Comparison of ENCODE assay signal across 7 mouse cellular contexts in the genomic region with DNA sequence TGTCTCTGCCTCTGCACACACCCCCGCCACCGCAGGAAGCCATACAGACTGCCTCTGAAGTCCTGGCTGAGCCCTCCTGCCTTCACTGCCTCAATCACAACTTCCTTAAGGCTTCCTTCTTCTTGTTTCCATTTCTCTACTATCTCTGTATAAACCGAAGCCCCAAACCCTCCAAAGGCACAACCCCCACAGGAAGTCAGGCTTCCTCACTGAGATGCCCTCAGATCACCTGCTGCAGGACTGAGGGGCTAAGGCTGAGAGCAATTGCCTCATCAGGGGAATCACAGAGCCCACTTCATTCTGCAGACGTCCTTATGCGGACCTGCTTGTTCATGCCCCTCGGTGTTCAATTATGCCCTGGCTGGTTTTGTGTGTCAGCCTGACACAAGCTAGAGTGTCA. TPM values are rescaled to one million over a fixed set of nuclear protein-coding genes. Genes with fewer than 3 reads are reported as not detected.
A peak's percentile ranks its signal among the peaks of the same experiment; 100 is the strongest.
DNase-seq lines count a peak whose midpoint lies in the region; ATAC-seq and TF ChIP-seq lines count a peak whose summit lies in the region.

No protein-coding gene starts in this region.

- DNase-seq in thymus, adult 2 months: peak; percentile 26
- DNase-seq in thymus, postnatal 10 days (ENCODE audit: low spot score in 2 of 2): no peak
- no peak for DNase-seq in spleen, adult 12 weeks (ENCODE audit: low spot score)
- DNase-seq in embryo, embryonic 10 days (ENCODE audit: low spot score): no peak
- DNase-seq in gastrocnemius, postnatal 10 days: no peak

- WGBS in thymus, adult 2 months: 23% methylated on average over 6 of the region's 6 CpGs
- WGBS in forebrain, embryonic 15.5 days: 91% methylated on average over 6 of the region's 6 CpGs
- 34% methylated on average over 6 of the region's 6 CpGs for WGBS in liver, embryonic 16.5 days (ENCODE audit: insufficient replicate concordance)

- H3K36me3 ChIP-seq in thymus, adult 2 months (ENCODE audit: control insufficient read depth, insufficient read depth, low read length): peaks cover 17% of the 10 kb centered on the region; the same call in 1 of the 2 replicates
- H3K36me3 ChIP-seq in forebrain, embryonic 15.5 days: peaks cover 37% of the 10 kb centered on the region
- H3K36me3 ChIP-seq in liver, embryonic 16.5 days (ENCODE audit: control insufficient read depth, insufficient read depth): no peaks in the 10 kb centered on the region; the same call in 1 of the 2 replicates

- no peak for TF ChIP-seq POLR2A in thymus, adult 2 months (IDR thresholded peaks at IDR 0.05; ENCODE audit: control insufficient read depth, extremely low read depth, insufficient read depth, low read length, poor library complexity)

- 0 out of 2 replicates have a peak overlapping the region, but pooled peaks have one; percentile 91 for H3K9ac ChIP-seq in forebrain, embryonic 15.5 days (replicated peaks)
- H3K9ac ChIP-seq in liver, embryonic 16.5 days (ENCODE audit: low read depth, low read length): no peak overlapping the region

- no peaks in the 10 kb centered on the region for H3K9me3 ChIP-seq in forebrain, embryonic 15.5 days
- H3K9me3 ChIP-seq in liver, embryonic 16.5 days (replicated peaks; ENCODE audit: control insufficient read depth, low read length): no peaks in the 10 kb centered on the region

- H3K4me1 ChIP-seq in thymus, adult 2 months (replicated peaks; ENCODE audit: control insufficient read depth, insufficient read depth, low read length): peaks cover 26% of the 10 kb centered on the region
- peaks cover 26% of the 10 kb centered on the region for H3K4me1 ChIP-seq in forebrain, embryonic 15.5 days
- H3K4me1 ChIP-seq in liver, embryonic 16.5 days (ENCODE audit: control insufficient read depth, low read depth, low read length): peaks cover 13% of the 10 kb centered on the region

- H3K4me2 ChIP-seq in forebrain, embryonic 15.5 days (replicated peaks): peak overlapping the region; percentile 93
- peak overlapping the region; percentile 63 for H3K4me2 ChIP-seq in liver, embryonic 16.5 days (ENCODE audit: low read depth, low read length)

- H3K4me3 ChIP-seq in thymus, adult 2 months (ENCODE audit: control insufficient read depth, insufficient read depth, low read length): peak overlapping the region; percentile 4; the same call in 1 of the 2 replicates
- H3K4me3 ChIP-seq in forebrain, embryonic 15.5 days: peak overlapping the region; percentile 73
- H3K4me3 ChIP-seq in liver, embryonic 16.5 days (ENCODE audit: low read depth, low read length): peak overlapping the region; percentile 88; the same call in 1 of the 2 replicates

- ATAC-seq in forebrain, embryonic 15.5 days (replicated peaks): no peak
- no peak for ATAC-seq in liver, embryonic 16.5 days (ENCODE audit: low read depth)

- TF ChIP-seq CTCF in thymus, adult 2 months (IDR thresholded peaks at IDR 0.05; ENCODE audit: borderline replicate concordance, control insufficient read depth, extremely low read depth, insufficient read depth, low read length, poor library complexity): no peak

- H3K27me3 ChIP-seq in thymus, adult 2 months (ENCODE audit: control insufficient read depth, insufficient read depth, low read length): no peaks in the 10 kb centered on the region
- H3K27me3 ChIP-seq in forebrain, embryonic 15.5 days: no peaks in the 10 kb centered on the region
- no peaks in the 10 kb centered on the region for H3K27me3 ChIP-seq in liver, embryonic 16.5 days (ENCODE audit: control insufficient read depth, insufficient read depth, low read depth, low read length)

- H3K27ac ChIP-seq in thymus, adult 2 months (ENCODE audit: control insufficient read depth, insufficient read depth, low read length): peak overlapping the region; percentile 38
- no peak overlapping the region for H3K27ac ChIP-seq in forebrain, embryonic 15.5 days (replicated peaks)
- 0 out of 2 replicates have a peak overlapping the region, but pooled peaks have one; percentile 33 for H3K27ac ChIP-seq in liver, embryonic 16.5 days (ENCODE audit: low read length)

RNA-seq across cellular contexts. Expression of a gene that starts 1.4 kb away (rescaled TPM):
- 105 and 144 TPM in 2 replicates for polyA plus RNA-seq in thymus, adult 2 months (2012; rRNA removed)
- polyA plus RNA-seq in forebrain, embryonic 15.5 days (2015; fragmentation: Nextera tagmentation; extraction: Ambion mirVana): 534 and 569 TPM in 2 replicates
- polyA plus RNA-seq in liver, embryonic 16.5 days (2015; fragmentation: Nextera tagmentation; extraction: Ambion mirVana): 161 and 179 TPM in 2 replicates
- 100 to 1,000 TPM; 257 to 268 TPM for total RNA-seq in gastrocnemius, postnatal 10 days (2021)

RNA-seq across cellular contexts. Expression of a gene that starts 8.2 kb away (rescaled TPM):
- polyA plus RNA-seq in thymus, adult 2 months (2012; rRNA removed): 1.6 and 2.0 TPM in 2 replicates
- polyA plus RNA-seq in forebrain, embryonic 15.5 days (2015; fragmentation: Nextera tagmentation; extraction: Ambion mirVana): not detected in 2 replicates
- polyA plus RNA-seq in liver, embryonic 16.5 days (2015; fragmentation: Nextera tagmentation; extraction: Ambion mirVana): 0.06 TPM in 1 of 2 replicates, not detected in the other
- total RNA-seq in gastrocnemius, postnatal 10 days (2021): under 1 TPM; 0.41 to 0.49 TPM

RNA-seq across cellular contexts. Expression of a gene that starts 22.8 kb away (rescaled TPM):
- 0.12 TPM in 1 of 2 replicates, not detected in the other for polyA plus RNA-seq in thymus, adult 2 months (2012; rRNA removed)
- polyA plus RNA-seq in forebrain, embryonic 15.5 days (2015; fragmentation: Nextera tagmentation; extraction: Ambion mirVana): not detected in 2 replicates
- polyA plus RNA-seq in liver, embryonic 16.5 days (2015; fragmentation: Nextera tagmentation; extraction: Ambion mirVana): not detected in 2 replicates
- not detected for total RNA-seq in gastrocnemius, postnatal 10 days (2021)

RNA-seq across cellular contexts. Expression of a gene that starts 34.8 kb away (rescaled TPM):
- polyA plus RNA-seq in thymus, adult 2 months (2012; rRNA removed): 0.11 and 0.23 TPM in 2 replicates
- not detected in 2 replicates for polyA plus RNA-seq in forebrain, embryonic 15.5 days (2015; fragmentation: Nextera tagmentation; extraction: Ambion mirVana)
- polyA plus RNA-seq in liver, embryonic 16.5 days (2015; fragmentation: Nextera tagmentation; extraction: Ambion mirVana): not detected in 2 replicates
- not detected for total RNA-seq in gastrocnemius, postnatal 10 days (2021)

RNA-seq across cellular contexts. Expression of a gene that starts 46.2 kb away (rescaled TPM):
- polyA plus RNA-seq in thymus, adult 2 months (2012; rRNA removed): 0.11 TPM in 1 of 2 replicates, not detected in the other
- polyA plus RNA-seq in forebrain, embryonic 15.5 days (2015; fragmentation: Nextera tagmentation; extraction: Ambion mirVana): not detected in 2 replicates
- not detected in 2 replicates for polyA plus RNA-seq in liver, embryonic 16.5 days (2015; fragmentation: Nextera tagmentation; extraction: Ambion mirVana)
- not detected for total RNA-seq in gastrocnemius, postnatal 10 days (2021)

Comparison
In these comparisons a context has a peak if more than half of its experiments do, and no peak if none do; other contexts are left out.
1. H3K4me3 ChIP-seq: peak in every context shown above with its lines; median percentile 88 in liver, embryonic 16.5 days; 73 in forebrain, embryonic 15.5 days; 4 in thymus, adult 2 months.